Comparison of ENCODE assay signal across 8 mouse cellular contexts in genomic region chr11:69621571-69622268, GRCm38 (mm10). TPM values are rescaled to one million over a fixed set of nuclear protein-coding genes. Genes with fewer than 3 reads are reported as not detected.
DNase-seq lines count a peak whose midpoint lies in the region; ATAC-seq and TF ChIP-seq lines count a peak whose summit lies in the region.

Sat2 (plus strand) TSS chr11:69622024.

- TF ChIP-seq CTCF in spleen, adult 2 months (IDR thresholded peaks at IDR 0.05; ENCODE audit: extremely low read depth, insufficient read depth, insufficient read length, insufficient replicate concordance): no peak
- no peak for TF ChIP-seq CTCF in liver, embryonic 14.5 days (IDR thresholded peaks at IDR 0.05; ENCODE audit: low read depth)

- TF ChIP-seq EP300 in liver, embryonic 14.5 days (IDR thresholded peaks at IDR 0.05; ENCODE audit: low read depth): no peak

- no peaks in the 10 kb centered on the region for H3K27me3 ChIP-seq in spleen, adult 2 months (ENCODE audit: control insufficient read depth, insufficient read depth, low read length)
- no peaks in the 10 kb centered on the region for H3K27me3 ChIP-seq in liver, embryonic 14.5 days (ENCODE audit: control insufficient read depth, insufficient read depth, low read length)

- no peaks in the 10 kb centered on the region for H3K36me3 ChIP-seq in spleen, adult 2 months (ENCODE audit: control insufficient read depth, insufficient read depth, low read length)
- no peaks in the 10 kb centered on the region for H3K36me3 ChIP-seq in liver, embryonic 14.5 days (replicated peaks; ENCODE audit: control insufficient read depth, insufficient read depth, low read depth)

- peak within 1 kb of the TSS; percentile 84 for H3K4me2 ChIP-seq in liver, embryonic 14.5 days (ENCODE audit: low read depth)

- no peaks in the 10 kb centered on the region for H3K9me3 ChIP-seq in liver, embryonic 14.5 days (ENCODE audit: control insufficient read depth, low read length)

- H3K4me3 ChIP-seq in spleen, adult 2 months (ENCODE audit: extremely low read depth, insufficient read depth, insufficient read length): peak within 1 kb of the TSS; percentile 49
- peak within 1 kb of the TSS; percentile 57 to 69 for H3K4me3 ChIP-seq in liver, embryonic 14.5 days (ENCODE audit: insufficient read depth in 1 of 2, low read depth in 2 of 2, low read length in 2 of 2)

- peak within 1 kb of the TSS; percentile 65 for H3K9ac ChIP-seq in liver, embryonic 14.5 days (replicated peaks)

- whole genome bisulfite sequencing in spleen, adult 2 months: 21% methylated on average over 20 of the region's 20 CpGs
- WGBS in liver, embryonic 14.5 days (ENCODE audit: insufficient replicate concordance): 3% methylated on average over 20 of the region's 20 CpGs

- ATAC-seq in liver, embryonic 14.5 days (ENCODE audit: insufficient read depth): peak; percentile 49; the same call in 1 of the 2 replicates

- H3K27ac ChIP-seq in spleen, adult 2 months (ENCODE audit: insufficient read depth, low read length): no peak within 1 kb of the TSS
- peak within 1 kb of the TSS; percentile 53 for H3K27ac ChIP-seq in liver, embryonic 14.5 days

- TF ChIP-seq POLR2A in spleen, adult 2 months (IDR thresholded peaks at IDR 0.05; ENCODE audit: low read depth, low read length): no peak

- no peak for DNase-seq in spleen, adult 2 months (ENCODE audit: low read depth in 1 of 2, low spot score in 2 of 2)
- no peak for DNase-seq in spleen, postnatal 14 days (ENCODE audit: low spot score in 2 of 2)
- peak; percentile 81 for DNase-seq in embryo, embryonic 10 days (ENCODE audit: low spot score)
- DNase-seq in heart, adult 11 months: peak; percentile 98
- DNase-seq in kidney, adult 18-20 months: peak; percentile 73
- DNase-seq in liver, embryonic 14.5 days (ENCODE audit: low read depth in 3 of 3, low spot score in 3 of 3): no peak
- peak; percentile 81 for DNase-seq in retina, embryonic 14.5 days (ENCODE audit: low spot score)
- DNase-seq in spleen, postnatal 10 days (ENCODE audit: low spot score in 2 of 2): no peak

- H3K4me1 ChIP-seq in spleen, adult 2 months (ENCODE audit: control insufficient read depth, insufficient read depth, insufficient read length): no peaks in the 10 kb centered on the region
- peaks cover 16 to 33% of the 10 kb centered on the region in 2 experiments for H3K4me1 ChIP-seq in liver, embryonic 14.5 days (replicated peaks; ENCODE audit: control insufficient read depth in 2 of 2, insufficient read depth in 2 of 2, low read length in 1 of 2)

RNA-seq across cellular contexts. Expression of gene Sat2, which starts in this region (rescaled TPM):
- 1.1 and 1.4 TPM in 2 replicates for polyA plus RNA-seq in spleen, adult 2 months (2012; rRNA removed)
- 3.7 and 5.1 TPM in 2 replicates for polyA plus RNA-seq in liver, embryonic 14.5 days (2012; rRNA removed)
- polyA plus RNA-seq in liver, embryonic 14.5 days (2014; fragmentation: Nextera tagmentation; extraction: Ambion mirVana): 10.0 and 10.4 TPM in 2 replicates

Comparison
In these comparisons a context has a peak if more than half of its experiments do, and no peak if none do; other contexts are left out.
1. DNase-seq: peak in embryo, embryonic 10 days (single experiment), heart, adult 11 months (single experiment), kidney, adult 18-20 months (single experiment) and retina, embryonic 14.5 days (single experiment); none in spleen, adult 2 months (0 of 2), spleen, postnatal 14 days (0 of 2), liver, embryonic 14.5 days (0 of 3) and spleen, postnatal 10 days (0 of 2).